Mouse (Mus musculus): ENCODE measurements around the gene Vsig1. TPM values are rescaled to one million over a fixed set of nuclear protein-coding genes. Genes with fewer than 3 reads are reported as not detected.

The Vsig1 gene
- not detected for polyA plus RNA-seq (2017; shearing (Covaris generic))

GRCm38 (mm10) chrX:140907360-140907759 lies at the start of gene Vsig1:
Gene Vsig1, plus strand, starts transcription at chrX:140907608.

GRCm38 (mm10) chrX:140956272-140956940 lies 49.0 kb downstream of the Vsig1 start, which contains the start of the genes Psmd10 and Atg4a:
Gene Psmd10, minus strand, starts transcription at chrX:140956728.
Gene Atg4a, plus strand, starts transcription at chrX:140956907.

Other genes starting within 250 kb of the Vsig1 start
- 1 to 10 TPM; 1.4 to 2.6 TPM for gene Mid2, start 243.0 kb upstream of the Vsig1 start, polyA plus RNA-seq (2017; shearing (Covaris generic))
- under 1 TPM; 0.33 TPM for gene Tex13b, start 94.2 kb upstream of the Vsig1 start, polyA plus RNA-seq (2017; shearing (Covaris generic))
- 10 to 100 TPM; 50.9 to 53.9 TPM for gene Psmd10, start 49.1 kb downstream of the Vsig1 start, polyA plus RNA-seq (2017; shearing (Covaris generic))
- gene Atg4a, start 49.3 kb downstream of the Vsig1 start, polyA plus RNA-seq (2017; shearing (Covaris generic)): 10 to 100 TPM; 30.1 to 30.2 TPM